Mouse (Mus musculus) brain, embryonic 14.5 days (tissue): Measurements from ENCODE around the gene Podn. TPM values are rescaled to one million over a fixed set of nuclear protein-coding genes. Genes with fewer than 3 reads are reported as not detected.

Source experiments
- DNase-seq: peaks from one replicate; pipeline ENCODE4 v3.0.0-alpha.2; 2011; ENCODE audit warnings: low read depth
- CTCF ChIP-seq: fragments of 200-500 bp; IDR thresholded peaks from 2 replicates; pipeline ENCODE4 v1.5.1; 2012; ENCODE audit warnings: inconsistent platforms, mild to moderate bottlenecking, moderate library complexity, borderline replicate concordance; ENCODE audit not compliant: insufficient read depth, insufficient read length; ENCODE audit errors: extremely low read depth
- POLR2A ChIP-seq: fragments of 200-500 bp; IDR thresholded peaks from 2 replicates; pipeline ENCODE4 v1.6.1; 2012; ENCODE audit warnings: mild to moderate bottlenecking, inconsistent platforms, borderline replicate concordance; ENCODE audit not compliant: poor library complexity, insufficient read depth, insufficient read length, severe bottlenecking; ENCODE audit errors: extremely low read depth
- polyA plus RNA-seq: library from polyadenylated mRNA; depleted of rRNA; stranded (reverse); fragments of >200 nt; gene quantifications from 2 replicates; pipeline ENCODE4 v1.2.3, GENCODE M21; 2012

Gene Podn
- polyA plus RNA-seq, 1 experiment, result 2.2 TPM

DNA sequence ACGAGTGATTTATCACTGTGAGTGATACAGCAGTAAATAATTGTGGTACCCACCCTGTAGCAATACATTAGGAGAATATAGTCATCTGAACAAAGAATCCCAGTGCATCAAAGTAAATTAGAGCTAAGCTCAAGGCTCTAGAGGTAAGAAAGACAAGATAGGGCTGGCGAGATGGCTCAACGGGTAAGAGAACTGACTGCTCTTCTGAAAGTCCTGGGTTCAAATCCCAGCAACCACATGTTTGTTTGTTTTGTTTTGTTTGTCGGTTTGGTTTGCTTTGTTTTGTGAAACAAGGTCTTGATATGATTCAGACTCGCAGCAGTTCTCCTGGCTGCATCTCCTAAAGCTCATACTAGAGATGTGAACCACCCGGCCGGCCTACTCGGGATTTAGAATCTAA is 21.2 kb upstream of the Podn start:
- DNase-seq, result no peak

DNA sequence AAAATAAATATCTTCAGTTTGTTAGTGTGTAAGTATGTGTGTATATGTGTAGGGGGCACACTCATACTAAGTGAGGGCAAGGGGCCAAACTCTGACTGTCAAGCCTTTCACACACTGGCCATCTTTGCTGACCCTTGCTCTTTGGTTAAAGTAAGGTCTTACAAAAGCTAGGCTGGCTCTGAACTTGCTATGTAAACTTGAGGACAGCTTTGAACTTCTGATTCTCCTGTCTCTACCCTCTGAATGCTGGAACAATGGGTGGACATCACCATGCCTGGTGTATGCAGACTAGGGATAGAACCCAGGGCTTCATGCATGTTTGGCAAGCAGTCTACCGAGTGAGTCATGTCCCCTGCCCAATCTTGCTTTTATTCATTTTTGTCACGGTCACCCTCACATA is 20.2 kb upstream of the Podn start:
- TF ChIP-seq POLR2A, result no peak
- TF ChIP-seq CTCF, result no peak
- no peak for DNase-seq

More for the DNA sequence above, 21.2 kb upstream of the Podn start:
- no peak for TF ChIP-seq POLR2A
- TF ChIP-seq CTCF, result no peak

DNA sequence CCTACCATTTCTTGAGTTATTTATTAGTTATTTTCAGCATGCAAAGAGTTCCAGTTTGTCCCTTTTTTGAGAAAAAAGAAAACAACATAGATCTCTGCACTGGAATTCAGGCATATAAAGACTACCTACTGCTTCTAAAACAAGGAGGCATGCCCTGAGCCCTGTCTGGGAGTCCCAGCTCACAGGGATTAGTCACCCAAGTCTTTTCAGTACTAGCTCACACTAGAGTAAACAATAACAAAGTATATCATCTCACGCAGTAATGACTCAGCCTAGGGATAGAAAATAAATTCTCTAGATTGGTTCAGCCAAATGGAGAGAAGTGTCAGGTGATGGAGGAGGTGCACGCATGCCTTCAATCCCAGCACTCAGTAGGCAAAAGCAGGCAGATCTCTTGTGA is 14.5 kb upstream of the Podn start:
- DNase-seq, result no peak
- TF ChIP-seq CTCF, result no peak
- no peak for TF ChIP-seq POLR2A

DNA sequence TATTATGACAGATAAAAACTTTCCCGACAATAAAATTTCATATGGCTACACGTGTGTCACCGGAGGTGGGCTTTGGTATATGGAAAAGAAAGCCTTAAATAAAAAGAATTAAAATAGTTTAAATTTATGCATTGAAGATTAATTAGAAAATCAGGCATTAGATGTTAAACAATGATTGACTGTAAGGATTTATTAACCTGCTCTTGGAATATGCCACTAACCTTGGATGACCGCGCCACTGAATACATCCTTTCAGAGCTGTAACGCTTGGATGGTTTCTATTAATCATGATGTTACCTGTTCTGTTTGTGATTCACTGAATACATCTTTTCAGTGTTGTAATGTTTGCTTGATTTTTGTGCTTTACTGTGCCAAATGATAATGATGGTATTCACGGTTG is 13.5 kb upstream of the Podn start:
- TF ChIP-seq POLR2A (no peak), CTCF (no peak)
- no peak for DNase-seq

DNA sequence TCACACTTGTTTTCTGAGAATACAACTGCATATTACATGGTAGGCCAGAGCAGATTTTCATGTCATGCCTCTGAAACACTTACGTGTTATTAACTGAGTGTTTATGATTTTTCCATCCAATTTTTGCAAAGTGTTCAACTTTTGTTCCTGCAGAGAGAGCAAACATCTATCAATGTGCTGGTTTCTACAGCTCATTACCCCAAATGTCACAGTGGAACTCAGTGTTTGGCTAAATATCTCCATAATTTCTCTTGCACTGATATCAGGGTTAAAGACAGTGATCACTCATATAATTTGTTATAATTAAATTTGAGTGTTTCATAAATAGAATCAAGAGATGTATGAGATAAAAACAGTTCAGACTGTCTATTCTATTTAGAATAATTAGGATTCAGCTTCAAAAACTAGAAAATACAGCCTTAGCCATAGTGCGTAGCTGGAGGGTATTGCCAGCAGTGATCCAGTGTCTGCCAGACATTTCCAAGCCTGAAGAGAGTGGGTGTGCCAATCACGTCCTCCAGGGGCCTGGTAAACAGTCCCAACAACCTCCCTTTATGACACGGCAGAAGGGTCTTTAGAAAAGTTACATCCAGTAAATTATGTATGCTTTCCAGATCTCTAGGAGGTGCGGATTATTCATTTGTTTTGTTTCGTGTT is 3.4 kb downstream of the Podn start:
- TF ChIP-seq CTCF (no peak), POLR2A (no peak)
- no peak for DNase-seq

DNA sequence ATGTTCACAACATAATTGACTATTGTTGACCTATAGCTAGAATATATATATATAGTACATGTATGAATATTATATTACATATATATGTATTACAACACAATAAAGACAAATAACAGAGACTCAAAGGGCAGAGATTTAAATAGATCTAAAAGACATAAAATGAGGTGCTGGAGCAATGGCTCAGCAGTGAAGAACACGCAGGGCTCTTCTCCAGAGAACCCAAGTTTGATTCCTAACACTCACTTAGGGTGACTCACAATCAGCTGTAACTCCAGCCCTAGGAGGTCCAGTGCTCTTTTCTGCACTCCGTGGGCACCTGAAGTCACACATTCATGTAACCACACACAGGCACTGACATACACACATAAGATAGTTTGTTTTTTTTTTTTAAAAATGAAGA is 12.3 kb downstream of the Podn start:
- no peak for TF ChIP-seq CTCF
- TF ChIP-seq POLR2A, result no peak
- DNase-seq, result no peak

DNA sequence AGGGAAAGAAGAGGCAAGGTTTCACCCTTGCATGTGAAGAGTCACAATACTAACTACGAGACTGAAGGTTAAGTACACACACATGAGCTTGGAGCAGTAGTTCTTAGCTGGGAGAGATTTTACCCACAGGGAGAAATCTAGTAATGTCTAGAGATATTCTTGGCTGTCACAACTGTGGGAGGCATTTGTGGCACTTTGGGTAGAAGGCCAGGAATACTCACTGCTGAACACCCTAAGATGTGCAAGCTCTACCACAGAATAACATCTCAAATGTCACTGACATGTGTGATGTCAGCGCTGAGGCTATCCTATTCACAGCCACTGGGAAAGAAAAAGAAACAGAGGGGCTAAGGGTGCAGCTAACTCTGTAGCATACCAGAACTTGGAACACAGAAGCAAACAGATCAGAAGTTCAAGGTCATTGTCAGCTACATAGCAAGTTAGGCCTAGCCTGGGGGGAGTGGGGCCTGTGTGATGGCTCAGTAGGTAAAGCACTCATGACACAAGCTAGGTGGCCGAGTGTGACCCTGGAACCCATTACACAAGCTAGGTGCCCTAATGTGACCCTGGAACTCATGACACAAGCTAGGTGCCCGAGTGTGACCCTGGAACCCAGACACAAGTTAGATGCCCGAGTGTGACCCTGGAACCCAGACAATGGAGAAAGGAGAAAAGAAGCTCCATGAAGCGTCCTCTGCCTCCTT is 13.1 kb downstream of the Podn start:
- no peak for DNase-seq
- no peak for TF ChIP-seq POLR2A
- no peak for TF ChIP-seq CTCF

DNA sequence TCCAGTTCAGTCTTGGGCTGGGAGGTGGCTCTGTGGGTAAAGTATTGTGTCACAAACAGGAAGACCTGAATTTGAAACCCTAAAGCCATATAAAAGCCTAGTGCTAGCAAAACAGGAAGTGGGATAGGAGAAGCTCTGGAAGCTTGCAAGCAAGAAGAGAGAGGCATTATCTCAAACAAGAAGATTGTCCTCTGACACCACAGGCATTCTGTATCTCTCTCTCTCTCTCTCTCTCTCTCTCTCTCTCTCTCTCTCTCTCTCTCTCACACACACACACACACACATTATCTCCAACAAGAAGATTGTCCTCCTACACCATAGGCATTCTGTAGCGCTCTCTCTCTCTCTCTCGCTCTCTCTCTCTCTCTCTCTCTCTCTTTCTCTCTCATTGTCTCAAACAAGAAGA is 13.8 kb downstream of the Podn start:
- DNase-seq, result no peak
- TF ChIP-seq CTCF, result no peak
- TF ChIP-seq POLR2A, result no peak

DNA sequence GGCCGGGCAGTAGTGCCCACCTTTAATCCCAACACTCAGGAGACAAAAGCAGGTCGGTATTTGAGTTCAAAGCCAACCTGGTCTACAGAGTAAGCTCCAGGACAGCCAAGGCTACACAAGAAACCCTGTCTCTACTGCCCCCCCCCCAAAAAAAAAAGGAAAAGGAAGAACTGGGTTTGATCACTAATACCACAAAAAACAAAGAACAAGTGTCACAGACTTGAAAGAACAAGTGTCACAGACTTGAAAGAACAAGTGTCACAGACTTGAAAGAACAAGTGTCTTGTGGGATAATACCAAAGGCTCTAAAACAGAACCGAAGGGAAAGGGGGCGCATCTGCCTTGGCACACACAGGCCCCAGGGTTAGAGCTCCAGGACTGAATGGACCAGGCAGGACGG is 15.4 kb downstream of the Podn start:
- TF ChIP-seq POLR2A, result no peak
- TF ChIP-seq CTCF, result no peak
- no peak for DNase-seq

DNA sequence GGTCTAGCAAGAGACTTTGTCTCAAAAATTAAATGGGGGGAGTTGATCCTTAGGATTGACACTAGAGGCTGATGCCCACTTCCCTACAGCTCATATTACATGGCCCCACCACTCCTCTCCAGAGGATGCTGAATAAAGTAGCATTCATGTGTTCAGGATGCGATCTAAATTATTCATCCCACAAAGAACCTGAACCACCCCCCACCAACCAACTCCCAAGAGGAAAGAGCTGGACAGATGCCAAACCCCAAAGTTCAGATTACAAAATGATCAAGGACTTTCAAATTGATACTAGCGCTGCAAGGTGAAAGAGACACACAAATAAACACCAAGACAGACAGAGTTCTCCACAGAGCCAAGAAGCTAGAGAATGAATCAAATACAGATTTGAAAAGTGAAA is 16.5 kb downstream of the Podn start:
- DNase-seq, result peak; percentile 40
- no peak for TF ChIP-seq CTCF
- no peak for TF ChIP-seq POLR2A

DNA sequence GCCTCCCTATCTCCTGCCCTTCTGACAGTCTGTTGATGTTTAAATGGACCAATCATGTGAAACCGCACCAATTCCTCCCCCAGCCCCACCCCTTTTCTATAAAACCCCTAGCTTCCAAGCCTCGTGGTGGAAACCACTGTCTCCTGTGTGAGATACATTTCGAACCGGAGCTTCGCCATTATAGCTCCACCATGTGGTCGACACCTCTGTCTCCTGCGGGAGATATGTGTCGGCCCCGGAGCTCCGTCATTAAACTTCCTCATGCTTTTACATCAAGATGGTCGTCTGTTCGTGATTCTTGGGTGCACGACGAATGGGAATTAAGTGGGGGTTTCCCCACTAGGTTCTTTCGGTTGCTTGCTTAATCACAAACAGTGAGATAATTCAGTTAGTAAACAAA is 17.1 kb downstream of the Podn start:
- peak; percentile 13 for DNase-seq

DNA sequence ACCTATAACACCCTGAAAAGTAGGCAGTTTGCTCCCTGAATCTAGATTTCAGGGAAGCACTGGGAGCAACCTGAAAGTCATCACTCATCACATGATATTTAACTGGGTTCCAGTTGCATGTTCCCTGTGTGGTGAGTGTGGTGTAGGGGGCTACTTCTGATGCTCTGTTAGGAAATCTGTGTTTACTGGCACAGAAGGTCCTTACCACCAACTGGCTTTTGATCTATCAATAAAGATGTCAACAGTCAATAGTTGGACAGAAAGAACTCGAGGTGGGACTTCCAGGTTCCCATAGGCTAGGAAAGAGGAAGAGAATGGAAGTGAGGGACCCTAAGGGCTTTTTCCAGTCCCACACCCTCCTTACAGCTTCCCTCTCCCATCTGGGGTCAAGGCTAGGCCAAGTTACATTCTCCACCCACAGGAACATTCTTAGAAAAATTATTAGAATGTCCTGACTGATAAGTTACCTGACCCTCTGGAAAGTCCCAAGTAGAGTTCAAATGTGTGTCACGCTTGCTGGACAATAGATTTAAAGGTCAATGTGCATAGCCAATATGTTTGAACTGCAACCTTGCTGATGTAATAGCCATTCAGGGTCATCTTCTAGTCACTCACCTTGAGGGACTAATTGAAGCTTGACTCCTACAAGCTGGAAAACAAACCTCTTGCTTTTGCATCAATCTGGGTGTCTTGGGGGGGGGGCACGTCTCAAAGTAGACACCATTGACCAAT is 18.9 kb downstream of the Podn start:
- no peak for DNase-seq
- TF ChIP-seq CTCF (no peak), POLR2A (no peak)
